Mouse (Mus musculus) lung, embryonic 15.5 days (tissue): Measurements from ENCODE around the gene Gzmm. TPM values are rescaled to one million over a fixed set of nuclear protein-coding genes. Genes with fewer than 3 reads are reported as not detected.

Experiments
- ATAC-seq: fragments of 200-750 bp; cut with Nextera tagmentation; 2 replicates; pipeline ENCODE4 v1.8.0; 2017; ENCODE audit warnings: moderate number of reproducible peaks, borderline replicate concordance; ENCODE audit not compliant: low FRiP score, low TSS enrichment; ENCODE audit errors: extremely low read depth
- H3K27ac ChIP-seq: fragments of 300-500 bp; sonication (generic); 2 replicates; pipeline ENCODE4 v1.5.1; 2015; ENCODE audit warnings: moderate library complexity, mild to moderate bottlenecking, inconsistent platforms
- H3K27me3 ChIP-seq: fragments of 300-500 bp; sonication (generic); 2 replicates; pipeline ENCODE4 v1.6.1; 2015; ENCODE audit warnings: inconsistent platforms
- H3K36me3 ChIP-seq: fragments of 300-500 bp; sonication (generic); 2 replicates; pipeline ENCODE4 v1.6.1; 2015; ENCODE audit warnings: inconsistent platforms
- H3K4me1 ChIP-seq: fragments of 300-500 bp; sonication (generic); 2 replicates; pipeline ENCODE4 v1.6.1; 2015; ENCODE audit warnings: inconsistent platforms
- H3K4me2 ChIP-seq: fragments of 300-500 bp; sonication (generic); 2 replicates; pipeline ENCODE4 v1.6.1; 2015; ENCODE audit warnings: inconsistent platforms, mild to moderate bottlenecking, moderate library complexity
- H3K4me3 ChIP-seq: fragments of 300-500 bp; sonication (generic); 2 replicates; pipeline ENCODE4 v1.5.1; 2015; ENCODE audit warnings: mild to moderate bottlenecking, inconsistent platforms
- H3K9ac ChIP-seq: fragments of 300-500 bp; sonication (generic); 2 replicates; pipeline ENCODE4 v1.6.1; 2015; ENCODE audit warnings: inconsistent platforms
- H3K9me3 ChIP-seq: fragments of 300-500 bp; sonication (generic); 2 replicates; pipeline ENCODE4 v1.6.1; 2016; ENCODE audit warnings: inconsistent platforms
- WGBS: fragments of 180-500 bp; shearing (Covaris S2); methylation state at CpG from one replicate; pipeline ENCODE4 v1.1.7; 2015; 5-methylcytosine and 5-hydroxymethylcytosine counted together
- polyA plus RNA-seq: library from polyadenylated mRNA; unstranded; fragments of >200 nt; fragmentation: Nextera tagmentation; extraction: Ambion mirVana; gene quantifications from 2 replicates; pipeline ENCODE4 v1.2.1, GENCODE M21; 2015

The Gzmm gene
- polyA plus RNA-seq, 1 experiment from 2014 or later, result 0.89 TPM

DNA sequence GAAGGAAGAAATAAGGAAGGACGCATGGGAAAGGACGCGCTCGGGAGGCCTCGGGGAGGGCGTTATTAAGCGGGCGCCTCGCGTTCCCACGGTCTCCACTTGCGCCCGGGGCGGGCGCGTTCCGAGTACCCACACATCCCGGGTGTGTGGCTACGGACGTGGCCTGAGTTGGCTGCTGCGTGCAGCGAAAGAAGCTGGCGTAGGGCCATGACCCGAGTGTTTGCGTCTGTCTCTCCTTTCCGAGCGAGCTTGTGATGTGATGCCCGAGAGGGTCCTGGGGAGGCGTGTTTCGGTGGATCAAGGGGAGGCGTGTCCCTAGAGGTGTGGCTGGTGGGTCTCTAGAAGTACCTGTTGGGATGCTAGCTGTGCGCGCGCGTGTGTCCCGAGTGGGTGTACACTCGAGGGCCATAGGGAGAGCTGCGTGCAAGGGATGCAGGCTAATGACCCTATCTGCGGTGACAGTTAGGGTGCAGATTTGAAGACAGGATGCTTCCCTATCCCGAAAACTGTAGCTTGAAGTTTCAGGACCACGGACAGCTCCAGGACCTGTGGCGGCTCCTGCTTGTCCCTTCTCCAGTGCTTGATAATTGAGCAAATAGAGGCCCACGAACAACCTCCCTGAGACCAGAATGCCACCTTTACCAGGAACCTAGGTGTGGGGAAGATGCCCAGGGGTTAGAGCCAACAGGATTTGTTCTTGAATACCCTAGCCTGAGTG, 29.0 kb downstream of the Gzmm start:
- H3K27me3 ChIP-seq, result peaks cover 48% of the 10 kb centered on the region
- peak overlapping the region; percentile 56 for H3K4me3 ChIP-seq
- H3K4me1 ChIP-seq, result peaks cover 18% of the 10 kb centered on the region
- no peaks in the 10 kb centered on the region for H3K9me3 ChIP-seq
- H3K9ac ChIP-seq, result no peak overlapping the region
- 3% methylated on average over 43 of the region's 43 CpGs for WGBS
- H3K4me2 ChIP-seq, result peak overlapping the region; percentile 94
- no peak for ATAC-seq
- no peaks in the 10 kb centered on the region for H3K36me3 ChIP-seq
- H3K27ac ChIP-seq, result no peak overlapping the region

GRCm38 (mm10) chr10:79721089-79721488, 32.3 kb downstream of the Gzmm start:
- no peaks in the 10 kb centered on the region for H3K9me3 ChIP-seq
- no peaks in the 10 kb centered on the region for H3K36me3 ChIP-seq
- H3K9ac ChIP-seq, result no peak overlapping the region
- no peak overlapping the region for H3K4me3 ChIP-seq
- H3K27ac ChIP-seq, result no peak overlapping the region
- 51% methylated on average over 5 of the region's 5 CpGs for WGBS
- H3K4me1 ChIP-seq, result peaks cover 18% of the 10 kb centered on the region
- no peak overlapping the region for H3K4me2 ChIP-seq
- ATAC-seq, result no peak
- H3K27me3 ChIP-seq, result peaks cover 31% of the 10 kb centered on the region

- no peak overlapping the region for H3K27ac ChIP-seq
- 71% methylated on average over 6 of the region's 6 CpGs for whole genome bisulfite sequencing
- H3K4me2 ChIP-seq, result no peak overlapping the region
- H3K9ac ChIP-seq, result no peak overlapping the region
- no peak for ATAC-seq
- no peaks in the 10 kb centered on the region for H3K4me1 ChIP-seq
- H3K9me3 ChIP-seq, result no peaks in the 10 kb centered on the region
- H3K36me3 ChIP-seq, result no peaks in the 10 kb centered on the region
- H3K27me3 ChIP-seq, result peaks cover 11% of the 10 kb centered on the region
- H3K4me3 ChIP-seq, result no peak overlapping the region
Measured at GRCm38 (mm10) chr10:79723047-79723446, 34.2 kb downstream of the Gzmm start.

DNA sequence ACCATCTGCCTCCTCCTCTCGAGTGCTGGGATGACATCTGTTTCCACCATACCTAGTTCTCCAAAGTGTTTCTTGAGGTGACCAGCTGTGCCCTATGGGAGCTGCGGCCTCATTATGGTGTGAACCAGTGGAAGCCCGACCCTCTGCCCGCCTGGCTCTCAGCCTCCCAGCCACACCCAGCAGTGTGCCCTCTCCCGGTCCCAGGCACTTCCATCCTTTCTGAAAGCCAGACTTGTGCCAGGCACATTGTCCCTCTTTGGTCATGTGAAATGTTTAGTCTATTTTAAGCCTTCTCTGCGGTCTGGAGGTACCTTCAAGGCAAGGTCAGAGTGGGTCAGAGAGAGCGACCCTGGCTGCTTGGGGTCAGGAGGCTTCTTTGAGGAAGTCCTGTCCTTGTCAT, 34.9 kb downstream of the Gzmm start:
- H3K4me1 ChIP-seq, result no peaks in the 10 kb centered on the region
- no peak for ATAC-seq
- 71% methylated on average over 7 of the region's 7 CpGs for WGBS
- no peak overlapping the region for H3K4me3 ChIP-seq
- H3K36me3 ChIP-seq, result no peaks in the 10 kb centered on the region
- no peak overlapping the region for H3K9ac ChIP-seq
- H3K4me2 ChIP-seq, result no peak overlapping the region
- no peak overlapping the region for H3K27ac ChIP-seq
- no peaks in the 10 kb centered on the region for H3K9me3 ChIP-seq
- H3K27me3 ChIP-seq, result peaks cover 5% of the 10 kb centered on the region

- no peak overlapping the region for H3K9ac ChIP-seq
Measured at GRCm38 (mm10) chr10:79726090-79726489, 37.3 kb downstream of the Gzmm start.

DNA sequence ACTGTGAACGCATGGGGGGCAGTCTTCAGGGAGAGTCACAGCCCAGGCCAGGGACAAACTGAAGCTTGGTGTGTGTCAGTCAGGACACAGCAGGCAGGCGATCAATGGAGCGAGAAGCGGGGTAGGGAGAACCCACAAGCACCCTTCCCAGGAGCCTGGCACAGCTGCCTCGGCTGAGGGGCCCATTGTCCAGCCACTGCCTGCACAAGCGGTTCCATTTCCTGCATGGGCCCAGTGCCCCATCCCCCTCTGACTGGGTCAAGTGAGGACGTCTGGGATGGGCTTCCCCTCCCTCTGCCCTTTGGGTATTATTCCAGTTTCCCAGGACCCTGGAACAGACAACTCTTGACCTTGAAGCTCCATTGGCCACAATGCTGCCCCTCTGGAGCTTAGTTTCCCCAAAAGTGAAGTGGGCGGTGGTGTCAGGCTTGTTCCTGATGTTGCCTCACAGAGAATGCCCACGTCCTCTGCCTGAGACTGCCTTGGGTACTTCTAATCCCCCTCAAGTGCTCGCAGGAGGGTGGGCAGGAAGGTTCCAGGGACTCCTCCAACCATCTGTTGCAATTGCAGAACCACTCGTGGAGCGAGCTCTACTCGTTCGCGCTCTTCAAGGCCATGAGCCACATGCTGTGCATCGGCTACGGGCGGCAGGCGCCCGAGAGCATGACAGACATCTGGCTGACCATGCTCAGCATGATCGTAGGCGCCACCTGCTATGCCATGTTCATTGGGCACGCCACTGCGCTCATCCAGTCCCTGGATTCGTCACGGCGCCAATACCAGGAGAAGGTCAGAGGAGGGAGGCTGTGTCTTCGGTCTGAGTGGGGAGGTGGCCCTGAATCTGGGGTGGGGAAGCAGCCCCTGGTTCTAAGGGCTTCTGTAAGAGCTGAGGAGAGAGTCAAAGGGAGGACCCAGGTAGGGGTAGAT, 39.8 kb downstream of the Gzmm start:
- no peaks in the 10 kb centered on the region for H3K36me3 ChIP-seq
- no peaks in the 10 kb centered on the region for H3K4me1 ChIP-seq
- H3K27me3 ChIP-seq, result no peaks in the 10 kb centered on the region
- H3K9me3 ChIP-seq, result no peaks in the 10 kb centered on the region
- no peak overlapping the region for H3K27ac ChIP-seq
- no peak for ATAC-seq
- no peak overlapping the region for H3K4me2 ChIP-seq
- no peak overlapping the region for H3K9ac ChIP-seq
- WGBS, result 64% methylated on average over 28 of the region's 28 CpGs
- no peak overlapping the region for H3K4me3 ChIP-seq

More at GRCm38 (mm10) chr10:79726090-79726489, 37.3 kb downstream of the Gzmm start:
- Histone ChIP-seq H3K4me2 (no peak overlapping the region), H3K27ac (no peak overlapping the region), H3K4me1 (no peaks in the 10 kb centered on the region), H3K9me3 (no peaks in the 10 kb centered on the region), H3K36me3 (no peaks in the 10 kb centered on the region), H3K4me3 (no peak overlapping the region), H3K27me3 (no peaks in the 10 kb centered on the region)
- no peak for ATAC-seq
- WGBS, result 37% methylated on average over 11 of the region's 11 CpGs

DNA sequence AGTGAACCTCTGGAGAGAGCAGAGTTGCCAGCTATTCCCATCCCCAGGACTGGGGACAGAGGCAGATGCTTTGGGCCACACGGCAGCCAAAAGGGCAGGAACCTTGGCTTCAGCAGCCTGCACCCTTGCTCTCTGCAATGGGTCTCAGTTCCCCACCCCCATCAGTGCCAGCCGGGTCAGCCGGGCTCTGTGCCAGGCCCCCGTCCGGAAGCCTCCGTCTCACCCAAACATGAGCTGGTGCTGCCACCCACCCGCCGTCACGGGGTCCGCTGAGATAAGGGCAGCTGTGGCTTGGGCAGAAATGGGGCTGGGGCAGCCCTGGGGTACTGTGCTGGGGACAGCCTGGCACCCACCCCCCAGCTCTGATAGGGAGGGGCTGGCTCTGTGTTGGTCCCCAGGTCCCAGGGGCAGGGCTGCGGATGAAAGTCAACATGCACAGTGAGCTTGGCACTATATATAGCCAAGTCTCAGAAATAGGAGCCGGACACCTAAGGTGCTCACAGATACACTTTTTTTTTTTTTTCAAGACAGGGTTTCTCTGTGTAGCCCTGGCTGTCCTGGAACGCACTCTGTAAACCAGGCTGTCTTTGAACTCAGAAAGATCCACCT, 40.6 kb downstream of the Gzmm start:
- H3K4me1 ChIP-seq, result no peaks in the 10 kb centered on the region
- no peak overlapping the region for H3K4me2 ChIP-seq
- no peaks in the 10 kb centered on the region for H3K9me3 ChIP-seq
- WGBS, result 57% methylated on average over 13 of the region's 13 CpGs
- H3K4me3 ChIP-seq, result no peak overlapping the region
- H3K27me3 ChIP-seq, result no peaks in the 10 kb centered on the region
- no peak for ATAC-seq
- no peak overlapping the region for H3K27ac ChIP-seq
- H3K9ac ChIP-seq, result no peak overlapping the region
- H3K36me3 ChIP-seq, result peaks cover 6% of the 10 kb centered on the region; the same call in 1 of the 2 replicates

DNA sequence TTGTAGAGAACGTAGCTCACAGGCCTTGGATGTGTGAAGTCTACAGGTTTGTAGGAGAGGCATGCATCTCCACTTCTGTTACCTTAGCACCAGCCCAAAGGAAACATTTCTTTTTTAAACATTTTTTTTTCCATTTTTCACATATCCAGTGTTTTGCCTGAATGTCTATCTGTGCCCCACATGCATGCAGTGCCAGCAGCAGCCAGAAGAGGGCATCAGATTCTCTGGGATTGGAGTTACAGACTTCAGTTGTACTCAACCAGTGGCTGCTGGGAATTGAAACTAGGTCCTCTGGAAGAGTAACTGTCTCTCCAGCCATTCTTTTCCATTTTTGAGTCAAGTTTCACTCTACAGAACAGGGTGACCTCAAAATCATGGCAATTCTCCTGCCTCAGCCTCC, 43.7 kb downstream of the Gzmm start:
- Histone ChIP-seq H3K4me2 (no peak overlapping the region), H3K9ac (no peak overlapping the region), H3K9me3 (0 out of 2 replicates have a peak, but pooled peaks cover 5% of the 10 kb centered on the region), H3K4me3 (no peak overlapping the region), H3K36me3 (peaks cover 35% of the 10 kb centered on the region), H3K27me3 (no peaks in the 10 kb centered on the region), H3K27ac (no peak overlapping the region), H3K4me1 (no peaks in the 10 kb centered on the region)
- 90% methylated on average over 1 of the region's 1 CpGs for WGBS
- ATAC-seq, result no peak

DNA sequence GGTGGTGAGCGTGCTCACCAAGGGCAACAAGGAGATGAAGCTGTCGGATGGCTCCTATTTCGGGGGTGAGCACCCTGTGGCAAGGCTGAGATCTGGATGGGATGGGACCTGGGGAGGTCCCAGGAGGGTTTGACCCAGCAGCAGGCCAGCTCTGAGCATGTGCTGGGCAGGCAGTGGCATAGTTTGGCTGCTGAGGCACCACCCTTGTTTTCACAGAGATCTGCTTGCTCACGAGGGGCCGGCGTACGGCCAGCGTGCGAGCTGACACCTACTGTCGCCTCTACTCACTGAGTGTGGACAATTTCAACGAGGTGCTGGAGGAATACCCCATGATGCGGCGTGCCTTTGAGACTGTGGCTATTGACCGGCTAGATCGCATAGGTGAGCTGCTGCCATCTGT, 45.0 kb downstream of the Gzmm start:
- Histone ChIP-seq H3K4me3 (no peak overlapping the region), H3K27ac (no peak overlapping the region), H3K36me3 (peaks cover 48% of the 10 kb centered on the region), H3K9ac (no peak overlapping the region), H3K4me2 (no peak overlapping the region), H3K4me1 (no peaks in the 10 kb centered on the region), H3K9me3 (peaks cover 14% of the 10 kb centered on the region; the same call in 1 of the 2 replicates), H3K27me3 (no peaks in the 10 kb centered on the region)
- 93% methylated on average over 15 of the region's 15 CpGs for WGBS
- ATAC-seq, result no peak

GRCm38 (mm10) chr10:79735361-79735760, 46.5 kb downstream of the Gzmm start:
- WGBS, result 37% methylated on average over 52 of the region's 52 CpGs
- Histone ChIP-seq H3K36me3 (peaks cover 63% of the 10 kb centered on the region), H3K4me2 (peak overlapping the region; percentile 10; the same call in 1 of the 2 replicates), H3K4me3 (no peak overlapping the region), H3K9me3 (peaks cover 29% of the 10 kb centered on the region), H3K4me1 (no peaks in the 10 kb centered on the region), H3K27ac (no peak overlapping the region), H3K9ac (no peak overlapping the region), H3K27me3 (no peaks in the 10 kb centered on the region)
- peak; percentile 12; the same call in 1 of the 2 replicates for ATAC-seq

- ATAC-seq, result no peak
- no peak overlapping the region for H3K9ac ChIP-seq
- H3K27me3 ChIP-seq, result no peaks in the 10 kb centered on the region
- H3K36me3 ChIP-seq, result peaks cover 77% of the 10 kb centered on the region
- 82% methylated on average over 14 of the region's 14 CpGs for WGBS
- no peak overlapping the region for H3K4me3 ChIP-seq
- peaks cover 29% of the 10 kb centered on the region for H3K9me3 ChIP-seq
- H3K4me2 ChIP-seq, result no peak overlapping the region
- no peaks in the 10 kb centered on the region for H3K4me1 ChIP-seq
- H3K27ac ChIP-seq, result no peak overlapping the region
Measured at GRCm38 (mm10) chr10:79736706-79737105, 47.9 kb downstream of the Gzmm start.
